Mouse (Mus musculus) myocyte (in vitro differentiated cells): ENCODE data around the gene Ankrd10.

Source experiments
- CEBPB ChIP-seq: IDR thresholded peaks from 2 replicates; pipeline ENCODE4 v1.6.1; 2011; ENCODE audit warnings: mild to moderate bottlenecking, moderate library complexity; ENCODE audit not compliant: poor library complexity, insufficient read depth, severe bottlenecking
- E2F4 ChIP-seq: IDR thresholded peaks from one replicate; pipeline ENCODE4 v1.6.1; 2011; ENCODE audit warnings: mild to moderate bottlenecking, control low read depth, moderate library complexity; ENCODE audit not compliant: insufficient read depth
- MAX ChIP-seq: IDR thresholded peaks from one replicate; pipeline ENCODE4 v1.6.1; 2011; ENCODE audit warnings: low read depth, mild to moderate bottlenecking, control low read depth
- MYOD1 ChIP-seq, 3 experiments: IDR thresholded peaks; one replicate each; pipeline ENCODE4 v1.6.1; 2011; ENCODE audit warnings: control low read depth in 2 of 3, low read depth in 2 of 3, mild to moderate bottlenecking in 2 of 3, moderate library complexity in 1 of 3; ENCODE audit not compliant: insufficient read length in 2 of 3, control insufficient read depth in 1 of 3
- MYOG ChIP-seq, 3 experiments: IDR thresholded peaks; one replicate each; pipeline ENCODE4 v1.6.1; 2011; ENCODE audit warnings: control low read depth in 2 of 3, low read depth in 2 of 3, mild to moderate bottlenecking in 2 of 3; ENCODE audit not compliant: insufficient read length in 2 of 3, control insufficient read depth in 1 of 3, insufficient read depth in 1 of 3
- POLR2A ChIP-seq: IDR thresholded peaks from one replicate; pipeline ENCODE4 v1.6.1; 2011; ENCODE audit warnings: low read depth, mild to moderate bottlenecking, control low read depth, moderate library complexity; ENCODE audit not compliant: insufficient read length
- POLR2AphosphoS2 ChIP-seq: IDR thresholded peaks from one replicate; pipeline ENCODE4 v1.6.1; 2011; ENCODE audit warnings: low read depth, control low read depth; ENCODE audit not compliant: insufficient read length
- REST ChIP-seq: IDR thresholded peaks from one replicate; pipeline ENCODE4 v1.6.1; 2011; ENCODE audit warnings: mild to moderate bottlenecking, control low read depth, moderate library complexity; ENCODE audit not compliant: insufficient read depth, insufficient read length
- SRF ChIP-seq: IDR thresholded peaks from one replicate; pipeline ENCODE4 v1.6.1; 2011; ENCODE audit warnings: low read depth; ENCODE audit not compliant: control insufficient read depth, insufficient read length
- TCF12 ChIP-seq: IDR thresholded peaks from one replicate; pipeline ENCODE4 v1.6.1; 2011; ENCODE audit warnings: mild to moderate bottlenecking, control low read depth; ENCODE audit not compliant: poor library complexity, insufficient read depth, severe bottlenecking
- TCF3 ChIP-seq: IDR thresholded peaks from one replicate; pipeline ENCODE4 v1.6.1; 2011; ENCODE audit warnings: low read depth, control low read depth; ENCODE audit not compliant: insufficient read length
- USF1 ChIP-seq: IDR thresholded peaks from one replicate; pipeline ENCODE4 v1.6.1; 2011; ENCODE audit warnings: low read depth, mild to moderate bottlenecking, control low read depth, moderate library complexity

- TF ChIP-seq POLR2A (no peak), MYOD1 (IDR thresholded peaks at IDR 0.05; ENCODE audit: control insufficient read depth in 1 of 3, insufficient read length in 2 of 3, low read depth in 2 of 3) (no peak), MYOG (IDR thresholded peaks at IDR 0.05; ENCODE audit: control insufficient read depth in 1 of 3, insufficient read depth in 1 of 3, insufficient read length in 2 of 3, low read depth in 2 of 3) (no peak), MAX (no peak), TCF12 (no peak), POLR2AphosphoS2 (no peak), CEBPB (no peak), USF1 (no peak), E2F4 (no peak), TCF3 (no peak), REST (no peak), SRF (no peak)
Observed at GRCm38 (mm10) chr8:11564236-11564635, 71.3 kb downstream of the Ankrd10 start.
